Mouse (Mus musculus): ENCODE data around the gene Rhcg. TPM values are rescaled to one million over a fixed set of nuclear protein-coding genes. Genes with fewer than 3 reads are reported as not detected.

Gene Rhcg
- polyA plus RNA-seq, 1 experiment from 2014 or later = 0.05 TPM

GRCm38 (mm10) chr7:79562385-79562784 lies 55.1 kb downstream of the Rhcg start:
- Histone ChIP-seq H3K4me2 (replicated peaks; ENCODE audit: low read depth, low read length) (no peak overlapping the region), H3K4me1 (ENCODE audit: insufficient read depth, low read depth, low read length) (no peaks in the 10 kb centered on the region), H3K27me3 (replicated peaks; ENCODE audit: insufficient read depth, low read length) (no peaks in the 10 kb centered on the region), H3K36me3 (ENCODE audit: insufficient read depth, low read length) (no peaks in the 10 kb centered on the region), H3K9me3 (ENCODE audit: low read length) (no peaks in the 10 kb centered on the region), H3K9ac (replicated peaks; ENCODE audit: low read depth) (no peak overlapping the region), H3K4me3 (ENCODE audit: low read depth, low read length) (no peak overlapping the region), H3K27ac (ENCODE audit: low read length) (no peak overlapping the region)
- no peak for ATAC-seq
- no peak for DNase-seq (ENCODE audit: low spot score)
- WGBS = 37% methylated on average over 5 of the region's 5 CpGs
- TF ChIP-seq EP300 (IDR thresholded peaks at IDR 0.05) (no peak), CTCF (IDR thresholded peaks at IDR 0.05) (no peak)

DNA sequence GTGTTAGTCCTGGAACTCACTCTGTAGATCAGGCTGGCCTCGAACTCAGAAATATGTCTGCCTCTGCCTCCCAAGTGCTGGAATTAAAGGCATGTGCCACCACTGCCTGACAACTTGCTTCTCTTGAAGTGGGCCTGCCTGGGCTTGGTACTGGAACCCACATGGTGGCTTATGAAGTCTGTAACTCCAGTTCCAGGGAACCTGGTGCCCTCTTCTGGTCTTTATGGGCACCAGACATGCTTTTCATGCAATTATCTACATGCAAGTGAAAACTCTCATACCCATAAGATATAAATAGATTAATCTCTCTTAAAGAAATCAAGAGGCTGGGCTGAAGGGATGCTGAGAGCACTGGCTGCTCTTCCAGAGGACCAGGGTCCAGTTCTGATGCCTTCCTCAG lies 58.8 kb downstream of the Rhcg start:
- no peak for DNase-seq (ENCODE audit: low spot score)
- H3K9ac ChIP-seq (replicated peaks; ENCODE audit: low read depth) = no peak overlapping the region
- no peak for ATAC-seq
- no peaks in the 10 kb centered on the region for H3K4me1 ChIP-seq (ENCODE audit: insufficient read depth, low read depth, low read length)
- TF ChIP-seq EP300 (IDR thresholded peaks at IDR 0.05) (no peak), CTCF (IDR thresholded peaks at IDR 0.05) (no peak)
- H3K27me3 ChIP-seq (replicated peaks; ENCODE audit: insufficient read depth, low read length) = peaks cover 28% of the 10 kb centered on the region; the same call in 1 of the 2 replicates
- no peak overlapping the region for H3K4me2 ChIP-seq (replicated peaks; ENCODE audit: low read depth, low read length)
- 77% methylated on average over 1 of the region's 1 CpGs for WGBS
- no peak overlapping the region for H3K4me3 ChIP-seq (ENCODE audit: low read depth, low read length)
- no peaks in the 10 kb centered on the region for H3K36me3 ChIP-seq (ENCODE audit: insufficient read depth, low read length)
- H3K9me3 ChIP-seq (ENCODE audit: low read length) = no peaks in the 10 kb centered on the region
- H3K27ac ChIP-seq (ENCODE audit: low read length) = no peak overlapping the region

DNA sequence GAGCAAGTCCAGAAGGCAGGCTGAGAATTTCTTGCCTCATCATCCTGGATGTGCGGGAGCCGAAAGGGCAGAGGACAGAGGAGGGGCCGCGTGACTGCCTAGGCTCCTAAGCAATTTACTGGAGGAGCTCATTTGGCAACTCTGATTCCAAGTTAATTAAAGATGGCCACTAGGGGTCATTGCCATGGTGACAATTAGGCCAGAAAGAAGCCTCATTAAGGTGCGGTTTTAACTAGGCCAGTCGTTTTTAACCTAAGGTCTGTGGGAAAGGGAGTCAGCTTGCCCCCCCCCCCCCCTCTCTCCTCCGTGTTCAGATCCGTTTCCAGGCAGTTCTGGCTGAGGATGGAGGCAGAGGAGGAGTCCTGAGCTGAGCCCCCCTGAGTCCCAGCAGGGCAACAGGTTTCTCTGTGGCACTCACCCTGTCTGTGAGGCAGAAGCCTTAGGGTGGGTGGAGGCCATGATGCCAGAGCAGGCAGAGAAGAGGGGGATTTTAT lies 59.7 kb downstream of the Rhcg start:
- no peak overlapping the region for H3K4me2 ChIP-seq (replicated peaks; ENCODE audit: low read depth, low read length)
- no peak overlapping the region for H3K27ac ChIP-seq (ENCODE audit: low read length)
- H3K27me3 ChIP-seq (replicated peaks; ENCODE audit: insufficient read depth, low read length) = peaks cover 32% of the 10 kb centered on the region; the same call in 1 of the 2 replicates
- no peaks in the 10 kb centered on the region for H3K36me3 ChIP-seq (ENCODE audit: insufficient read depth, low read length)
- H3K4me3 ChIP-seq (ENCODE audit: low read depth, low read length) = no peak overlapping the region
- H3K9ac ChIP-seq (replicated peaks; ENCODE audit: low read depth) = no peak overlapping the region
- DNase-seq (ENCODE audit: low spot score) = no peak
- H3K9me3 ChIP-seq (ENCODE audit: low read length) = no peaks in the 10 kb centered on the region
- TF ChIP-seq CTCF (IDR thresholded peaks at IDR 0.05) (no peak), EP300 (IDR thresholded peaks at IDR 0.05) (no peak)
- H3K4me1 ChIP-seq (ENCODE audit: insufficient read depth, low read depth, low read length) = no peaks in the 10 kb centered on the region
- ATAC-seq = no peak
- 10% methylated on average over 8 of the region's 8 CpGs for WGBS

DNA sequence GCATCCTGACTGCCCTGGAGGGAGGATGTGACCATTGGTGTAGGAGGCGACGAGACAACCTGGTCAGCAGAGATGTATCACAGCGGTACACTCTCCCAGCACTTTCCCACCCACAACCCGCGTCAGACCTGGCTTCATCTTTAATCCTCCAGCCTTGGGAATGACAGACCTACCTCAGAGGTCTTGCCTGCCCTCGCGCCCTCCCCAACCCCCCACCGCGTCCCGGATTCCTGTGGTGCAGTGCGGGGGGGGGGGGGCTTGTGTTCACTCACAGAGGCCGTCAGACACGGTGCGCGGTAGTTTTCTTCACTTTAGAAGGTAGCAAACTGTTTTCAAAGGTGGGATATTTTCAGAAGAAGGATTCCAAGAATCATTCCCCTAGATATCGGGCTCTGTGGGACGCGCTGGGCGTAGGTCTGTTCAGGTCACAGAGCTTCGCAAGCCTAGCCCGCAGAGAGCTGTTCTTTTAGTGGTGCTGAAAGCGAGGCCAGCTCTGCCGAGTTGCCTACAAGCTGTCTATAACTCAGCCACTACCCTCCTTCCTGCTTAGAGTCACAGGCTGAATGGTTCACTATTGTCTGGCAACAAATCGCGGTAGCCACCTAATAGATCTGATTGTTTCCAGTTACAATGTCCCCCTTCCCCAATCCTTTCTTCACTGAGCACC lies 62.0 kb downstream of the Rhcg start:
- WGBS = 2% methylated on average over 25 of the region's 25 CpGs
- Histone ChIP-seq H3K36me3 (ENCODE audit: insufficient read depth, low read length) (no peaks in the 10 kb centered on the region), H3K27me3 (replicated peaks; ENCODE audit: insufficient read depth, low read length) (peaks cover 32% of the 10 kb centered on the region; the same call in 1 of the 2 replicates), H3K4me2 (replicated peaks; ENCODE audit: low read depth, low read length) (no peak overlapping the region), H3K27ac (ENCODE audit: low read length) (no peak overlapping the region), H3K9ac (replicated peaks; ENCODE audit: low read depth) (no peak overlapping the region), H3K9me3 (ENCODE audit: low read length) (no peaks in the 10 kb centered on the region), H3K4me1 (ENCODE audit: insufficient read depth, low read depth, low read length) (no peaks in the 10 kb centered on the region), H3K4me3 (ENCODE audit: low read depth, low read length) (no peak overlapping the region)
- TF ChIP-seq CTCF (IDR thresholded peaks at IDR 0.05) (no peak), EP300 (IDR thresholded peaks at IDR 0.05) (no peak)
- peak; percentile 65 for DNase-seq (ENCODE audit: low spot score)
- ATAC-seq = peak; percentile 53; the same call in 1 of the 2 replicates

DNA sequence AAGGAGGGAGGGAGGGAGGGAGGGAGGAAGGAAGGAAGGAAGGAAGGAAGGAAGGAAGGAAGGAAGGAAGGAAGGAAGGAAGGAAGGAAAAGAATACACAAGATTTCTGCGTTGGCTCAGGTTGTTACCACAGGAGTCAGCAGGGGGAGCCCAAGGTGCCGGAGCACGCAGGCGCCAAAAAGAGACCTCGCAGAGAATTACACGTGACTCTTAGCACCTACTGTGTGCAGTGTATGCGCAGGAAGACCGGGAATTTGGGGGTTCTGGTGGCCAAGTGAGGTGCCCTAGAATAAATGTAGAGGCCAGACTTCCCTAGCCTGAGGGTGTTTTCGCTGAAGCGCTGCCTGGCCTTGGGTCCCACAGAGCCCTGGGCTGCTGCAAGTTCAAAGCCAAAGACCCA lies 64.8 kb downstream of the Rhcg start:
- 6% methylated on average over 10 of the region's 10 CpGs for WGBS
- TF ChIP-seq EP300 (IDR thresholded peaks at IDR 0.05) (no peak), CTCF (IDR thresholded peaks at IDR 0.05) (peak; percentile 47)
- Histone ChIP-seq H3K36me3 (ENCODE audit: insufficient read depth, low read length) (no peaks in the 10 kb centered on the region), H3K27ac (ENCODE audit: low read length) (no peak overlapping the region), H3K4me1 (ENCODE audit: insufficient read depth, low read depth, low read length) (no peaks in the 10 kb centered on the region), H3K9ac (replicated peaks; ENCODE audit: low read depth) (no peak overlapping the region), H3K4me2 (replicated peaks; ENCODE audit: low read depth, low read length) (no peak overlapping the region), H3K27me3 (replicated peaks; ENCODE audit: insufficient read depth, low read length) (peaks cover 55% of the 10 kb centered on the region), H3K4me3 (ENCODE audit: low read depth, low read length) (no peak overlapping the region), H3K9me3 (ENCODE audit: low read length) (no peaks in the 10 kb centered on the region)
- DNase-seq (ENCODE audit: low spot score) = no peak
- ATAC-seq = no peak

DNA sequence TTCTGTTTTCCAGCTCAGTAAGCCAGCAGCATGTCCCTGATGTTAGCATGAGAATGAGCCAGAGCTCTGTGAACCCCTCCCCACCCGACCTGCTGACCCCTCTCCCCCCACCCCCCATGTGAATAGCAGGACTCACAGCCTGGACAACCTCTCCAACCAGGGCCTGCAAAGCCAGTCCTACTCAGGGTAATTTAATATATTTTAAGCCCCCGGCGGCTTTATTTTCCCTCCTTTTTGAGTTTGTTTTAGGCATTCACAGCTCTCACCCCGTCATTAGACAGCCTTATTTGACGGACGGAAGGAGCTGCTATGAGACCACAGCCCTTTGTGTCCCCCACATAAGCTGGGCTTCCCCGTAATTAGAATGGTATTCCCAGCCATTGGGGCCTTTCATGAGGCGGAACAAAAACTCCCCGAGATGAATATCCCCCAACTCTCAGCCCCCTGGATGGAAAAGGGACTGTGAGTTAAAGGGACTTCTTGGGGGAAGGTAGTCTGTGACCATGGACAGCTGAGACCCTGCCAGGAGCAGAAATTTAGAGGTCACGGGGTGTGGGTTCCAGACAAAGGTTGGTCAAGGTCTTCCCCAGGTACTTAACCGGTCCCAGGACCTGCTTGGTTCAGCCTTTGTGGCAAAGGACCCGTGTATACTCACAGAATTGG lies 68.4 kb downstream of the Rhcg start:
- Histone ChIP-seq H3K4me3 (ENCODE audit: low read depth, low read length) (no peak overlapping the region), H3K36me3 (ENCODE audit: insufficient read depth, low read length) (no peaks in the 10 kb centered on the region), H3K27ac (ENCODE audit: low read length) (no peak overlapping the region), H3K4me2 (replicated peaks; ENCODE audit: low read depth, low read length) (no peak overlapping the region), H3K9me3 (ENCODE audit: low read length) (no peaks in the 10 kb centered on the region), H3K27me3 (replicated peaks; ENCODE audit: insufficient read depth, low read length) (peaks cover 56% of the 10 kb centered on the region), H3K9ac (replicated peaks; ENCODE audit: low read depth) (no peak overlapping the region), H3K4me1 (ENCODE audit: insufficient read depth, low read depth, low read length) (no peaks in the 10 kb centered on the region)
- ATAC-seq (no peak), DNase-seq (ENCODE audit: low spot score) (no peak)
- 41% methylated on average over 12 of the region's 12 CpGs for WGBS
- no peak for TF ChIP-seq EP300 (IDR thresholded peaks at IDR 0.05)
- no peak for TF ChIP-seq CTCF (IDR thresholded peaks at IDR 0.05)

Data from lung, postnatal 0 days (tissue).